Mouse (Mus musculus) embryo, embryonic 9.5 days (tissue): ENCODE measurements around the gene Gm49352.
"Not testable (repeated sequence)": the region's sequence is repeated elsewhere in the genome, so short reads cannot be mapped to it uniquely, and the experiment has no call there.

ENCODE experiments used
- DNase-seq: peaks from one replicate; pipeline ENCODE4 v3.0.0-alpha.2; 2017; ENCODE audit errors: extremely low spot score

Gene Gm49352

GRCm38 (mm10) chr13:61568074-61568473 lies at the start of gene Gm49352:
Gene Gm49352, minus strand, starts transcription at chr13:61568174.
- DNase-seq, result not testable (repeated sequence)

- DNase-seq, result no peak
Observed at GRCm38 (mm10) chr13:61570027-61570426, 2.1 kb upstream of the Gm49352 start, which contains the start of gene Cts3. Gene Cts3, minus strand, starts transcription at chr13:61570127.

GRCm38 (mm10) chr13:61541631-61542030 lies 26.3 kb downstream of the Gm49352 start, which contains the start of gene Ctsm:
Gene Ctsm, minus strand, starts transcription at chr13:61541839.
- DNase-seq, result no peak
